Mouse (Mus musculus) ES-E14 (cell line): ENCODE results near the gene Tmem232. TPM values are rescaled to one million over a fixed set of nuclear protein-coding genes. Genes with fewer than 3 reads are reported as not detected.
"Not testable (repeated sequence)": the region's sequence is repeated elsewhere in the genome, so short reads cannot be mapped to it uniquely, and the experiment has no call there.

Experiments used
- DNase-seq: peaks from one replicate; pipeline ENCODE4 v3.0.0-alpha.2; 2013; ENCODE audit warnings: low read depth, low spot score
- H3K27ac ChIP-seq: 2 replicates; pipeline ENCODE4 v1.5.1; 2012; ENCODE audit warnings: low read depth, mild to moderate bottlenecking, low read length, moderate library complexity, mixed read lengths; ENCODE audit not compliant: poor library complexity, insufficient read depth, severe bottlenecking
- H3K36me3 ChIP-seq: 2 replicates; pipeline ENCODE4 v1.6.1; 2012; ENCODE audit warnings: mild to moderate bottlenecking, low read length, moderate library complexity, mixed read lengths; ENCODE audit not compliant: control insufficient read depth, poor library complexity, insufficient read depth, severe bottlenecking
- H3K4me1 ChIP-seq, 2 experiments: fragments of 150-350 bp in 1 of 2; sonication (generic) in 1 of 2; 2 replicates each; pipeline ENCODE4 v1.6.1; 2012; ENCODE audit warnings: low read length in 2 of 2, mild to moderate bottlenecking in 1 of 2, mixed read lengths in 1 of 2; ENCODE audit not compliant: control insufficient read depth in 2 of 2, insufficient read depth in 2 of 2, poor library complexity in 1 of 2
- H3K4me3 ChIP-seq, 2 experiments: fragments of 150-350 bp in 1 of 2; sonication (generic) in 1 of 2; 2 replicates each; pipeline ENCODE4 v1.5.1; 2012; ENCODE audit warnings: low read length in 2 of 2, low read depth in 1 of 2, mild to moderate bottlenecking in 1 of 2, mixed read lengths in 1 of 2; ENCODE audit not compliant: insufficient read depth in 1 of 2, poor library complexity in 1 of 2, severe bottlenecking in 1 of 2
- H3K9ac ChIP-seq: 2 replicates; pipeline ENCODE4 v1.6.1; 2012; ENCODE audit warnings: low read depth, mild to moderate bottlenecking, low read length, mixed read lengths; ENCODE audit not compliant: poor library complexity, insufficient read depth, severe bottlenecking
- H3K9me3 ChIP-seq: fragments of 150-350 bp; sonication (generic); 2 replicates; pipeline ENCODE4 v1.6.1; 2012; ENCODE audit warnings: low read depth, mild to moderate bottlenecking, low read length; ENCODE audit not compliant: control insufficient read depth, insufficient read depth
- CHD2 ChIP-seq: IDR thresholded peaks from 2 replicates; pipeline ENCODE4 v1.6.1; 2014; ENCODE audit warnings: mild to moderate bottlenecking, low read depth, low read length, inconsistent platforms
- HCFC1 ChIP-seq: IDR thresholded peaks from 2 replicates; pipeline ENCODE4 v1.6.1; 2012; ENCODE audit warnings: low read length, inconsistent platforms, borderline replicate concordance; ENCODE audit not compliant: insufficient read depth
- MAFK ChIP-seq: IDR thresholded peaks from 2 replicates; pipeline ENCODE4 v1.6.1; 2014; ENCODE audit warnings: mild to moderate bottlenecking, low read depth, low read length, inconsistent platforms; ENCODE audit not compliant: insufficient read depth
- ZC3H11A ChIP-seq: IDR thresholded peaks from 2 replicates; pipeline ENCODE4 v1.6.1; 2012; ENCODE audit warnings: low read depth, mild to moderate bottlenecking, inconsistent platforms, low read length, borderline replicate concordance
- ZNF384 ChIP-seq: IDR thresholded peaks from 2 replicates; pipeline ENCODE4 v1.6.1; 2012; ENCODE audit warnings: low read depth, low read length, inconsistent platforms
- in situ Hi-C, 2 experiments: fragments of 600-800 bp; cut with MboI; formaldehyde crosslinking; loops; one replicate each; pipeline ENCODE4 v1.15.1; 2025; ENCODE audit warnings: low sequenced_read_pairs in 2 of 2, inconsistent platforms in 1 of 2; ENCODE audit not compliant: unreplicated experiment in 2 of 2
- total RNA-seq: library from RNA; depleted of rRNA; stranded (reverse); fragments of 300-350 nt; gene quantifications from 2 replicates; pipeline ENCODE4 v1.2.3, GENCODE M21; 2012

Gene Tmem232
- total RNA-seq, 1 experiment = 0.09 TPM

GRCm38 (mm10) chr17:65297831-65298230 lies 242.8 kb downstream of the Tmem232 start:
- in situ Hi-C loops = no loop called here
- no peak for TF ChIP-seq ZNF384
- TF ChIP-seq MAFK = no peak
- no peak for TF ChIP-seq CHD2
- no peak overlapping the region for H3K4me3 ChIP-seq
- DNase-seq = no peak
- no peaks in the 10 kb centered on the region for H3K4me1 ChIP-seq
- no peak overlapping the region for H3K27ac ChIP-seq
- H3K36me3 ChIP-seq = no peaks in the 10 kb centered on the region
- H3K9me3 ChIP-seq = no peaks in the 10 kb centered on the region
- no peak overlapping the region for H3K9ac ChIP-seq

GRCm38 (mm10) chr17:65252160-65252559 lies 288.4 kb downstream of the Tmem232 start:
- no peaks in the 10 kb centered on the region for H3K36me3 ChIP-seq
- TF ChIP-seq ZC3H11A (peak; percentile 78), MAFK (no peak)
- in situ Hi-C loops = no loop called here

GRCm38 (mm10) chr17:65250261-65250660 lies 290.3 kb downstream of the Tmem232 start:
- in situ Hi-C loops = no loop called here
- Histone ChIP-seq H3K27ac (no peak overlapping the region), H3K4me3 (no peak overlapping the region), H3K9ac (no peak overlapping the region), H3K9me3 (no peaks in the 10 kb centered on the region), H3K36me3 (no peaks in the 10 kb centered on the region), H3K4me1 (no peaks in the 10 kb centered on the region)
- TF ChIP-seq MAFK (no peak), ZC3H11A (no peak), CHD2 (no peak), HCFC1 (no peak), ZNF384 (no peak)
- no peak for DNase-seq

More at GRCm38 (mm10) chr17:65252160-65252559, 288.4 kb downstream of the Tmem232 start:
- no peak overlapping the region for H3K27ac ChIP-seq
- H3K4me3 ChIP-seq = no peak overlapping the region
- no peaks in the 10 kb centered on the region for H3K9me3 ChIP-seq
- H3K4me1 ChIP-seq = no peaks in the 10 kb centered on the region
- DNase-seq = peak; percentile 37
- no peak overlapping the region for H3K9ac ChIP-seq

GRCm38 (mm10) chr17:65243716-65244115 lies 296.9 kb downstream of the Tmem232 start:
- no peaks in the 10 kb centered on the region for H3K9me3 ChIP-seq
- no peaks in the 10 kb centered on the region for H3K4me1 ChIP-seq
- DNase-seq = no peak
- in situ Hi-C loops = no loop called here
- no peak overlapping the region for H3K27ac ChIP-seq
- no peak overlapping the region for H3K9ac ChIP-seq
- H3K36me3 ChIP-seq = no peaks in the 10 kb centered on the region
- TF ChIP-seq ZNF384 (no peak), MAFK (no peak), HCFC1 (no peak), CHD2 (no peak)
- H3K4me3 ChIP-seq = no peak overlapping the region

GRCm38 (mm10) chr17:65225347-65225916 lies 315.1 kb downstream of the Tmem232 start:
- in situ Hi-C loops = no loop called here
- TF ChIP-seq ZC3H11A = no peak
- TF ChIP-seq ZNF384 = no peak
- TF ChIP-seq MAFK = no peak
- TF ChIP-seq CHD2 = no peak
- no peak for TF ChIP-seq HCFC1

GRCm38 (mm10) chr17:65221687-65222086 lies 318.9 kb downstream of the Tmem232 start:
- H3K36me3 ChIP-seq, in situ Hi-C loops, H3K9ac ChIP-seq: not testable (repeated sequence)

More at GRCm38 (mm10) chr17:65225347-65225916, 315.1 kb downstream of the Tmem232 start:
- no peak overlapping the region for H3K4me3 ChIP-seq
- peaks cover 0 to 7% of the 10 kb centered on the region in 2 experiments; a peak in 3 of 4 replicates for H3K4me1 ChIP-seq
- no peaks in the 10 kb centered on the region for H3K9me3 ChIP-seq
- DNase-seq = no peak
- no peak overlapping the region for H3K9ac ChIP-seq
- no peak overlapping the region for H3K27ac ChIP-seq
- H3K36me3 ChIP-seq = no peaks in the 10 kb centered on the region

More at GRCm38 (mm10) chr17:65221687-65222086, 318.9 kb downstream of the Tmem232 start:
- peak overlapping the region; percentile 83 for H3K27ac ChIP-seq
- not testable (repeated sequence) for H3K4me1 ChIP-seq, H3K4me3 ChIP-seq, DNase-seq, H3K9me3 ChIP-seq
